ENCODE assay signal across 10 mouse cellular contexts in genomic region chr5:132201077-132201645, GRCm38 (mm10).
DNase-seq lines count a peak whose midpoint lies in the region; ATAC-seq and TF ChIP-seq lines count a peak whose summit lies in the region.
"Had no signal": no experiment of that assay in that cellular context is flagged by ENCODE, and none has a peak within 500 bp of the region (broad histone marks: within the 10 kb centered on the region; RNA-seq: fewer than 3 reads in every experiment).

No protein-coding gene starts in this region.

- no peak for ATAC-seq in midbrain, postnatal 0 days (ENCODE audit: low FRiP score)
- no peak for ATAC-seq in midbrain, embryonic 11.5 days (ENCODE audit: low FRiP score)
- ATAC-seq in hindbrain, embryonic 13.5 days (ENCODE audit: low FRiP score) = no peak

- no peaks in the 10 kb centered on the region for H3K9me3 ChIP-seq in midbrain, postnatal 0 days (ENCODE audit: low read length)
- no peaks in the 10 kb centered on the region for H3K9me3 ChIP-seq in midbrain, embryonic 11.5 days (ENCODE audit: control insufficient read depth, low read length)
- H3K9me3 ChIP-seq in hindbrain, embryonic 13.5 days = no peaks in the 10 kb centered on the region

- 61% methylated on average over 4 of the region's 4 CpGs for WGBS in midbrain, postnatal 0 days
- WGBS in midbrain, embryonic 11.5 days = 84% methylated on average over 4 of the region's 4 CpGs
- WGBS in hindbrain, embryonic 13.5 days = 54% methylated on average over 4 of the region's 4 CpGs

- H3K4me2 ChIP-seq in midbrain, postnatal 0 days (ENCODE audit: low read depth, low read length, poor library complexity, severe bottlenecking) = no peak overlapping the region
- H3K4me2 ChIP-seq in midbrain, embryonic 11.5 days = no peak overlapping the region
- H3K4me2 ChIP-seq in hindbrain, embryonic 13.5 days = no peak overlapping the region

- no peak overlapping the region for H3K9ac ChIP-seq in midbrain, postnatal 0 days (replicated peaks; ENCODE audit: low read length, poor library complexity, severe bottlenecking)
- no peak overlapping the region for H3K9ac ChIP-seq in midbrain, embryonic 11.5 days (ENCODE audit: low read length)
- no peak overlapping the region for H3K9ac ChIP-seq in hindbrain, embryonic 13.5 days

- peak; percentile 19 for DNase-seq in cerebellum, adult 11 months
- no peak for DNase-seq in cerebellum, postnatal 4 days (ENCODE audit: low spot score in 2 of 2)
- DNase-seq in midbrain, postnatal 0 days (ENCODE audit: low spot score) = peak; percentile 40
- DNase-seq in midbrain, embryonic 11.5 days (ENCODE audit: low spot score, missing footprints) = no peak
- peak; percentile 26 for DNase-seq in lung, postnatal 36 days
- DNase-seq in spleen, adult 12 weeks (ENCODE audit: low spot score) = no peak
- no peak for DNase-seq in heart, postnatal 36 days
- DNase-seq: retina, postnatal 1 day had no signal

- no peak overlapping the region for H3K4me3 ChIP-seq in midbrain, postnatal 0 days (ENCODE audit: low read depth, low read length)
- H3K4me3 ChIP-seq in midbrain, embryonic 11.5 days (ENCODE audit: low read depth, low read length) = no peak overlapping the region
- H3K4me3 ChIP-seq in hindbrain, embryonic 13.5 days = no peak overlapping the region
- H3K4me3 ChIP-seq: left cerebral cortex, adult 2 months had no signal

- no peaks in the 10 kb centered on the region for H3K27me3 ChIP-seq in midbrain, postnatal 0 days (ENCODE audit: insufficient read depth, low read length)
- no peaks in the 10 kb centered on the region for H3K27me3 ChIP-seq in midbrain, embryonic 11.5 days (ENCODE audit: control insufficient read depth, insufficient read depth, low read length)
- no peaks in the 10 kb centered on the region for H3K27me3 ChIP-seq in hindbrain, embryonic 13.5 days

- intact Hi-C loops in heart, postnatal 36 days (cut with DNase I) = no loop called here

- TF ChIP-seq CTCF in midbrain, postnatal 0 days (IDR thresholded peaks at IDR 0.05) = no peak

- H3K27ac ChIP-seq in midbrain, postnatal 0 days (ENCODE audit: low read depth, low read length) = no peak overlapping the region
- H3K27ac ChIP-seq in midbrain, embryonic 11.5 days (ENCODE audit: low read depth, low read length) = no peak overlapping the region
- H3K27ac ChIP-seq in hindbrain, embryonic 13.5 days = peak overlapping the region; percentile 64
- H3K27ac ChIP-seq: left cerebral cortex, adult 2 months had no signal

- no peaks in the 10 kb centered on the region for H3K36me3 ChIP-seq in midbrain, postnatal 0 days (ENCODE audit: insufficient read depth, low read length)
- H3K36me3 ChIP-seq in midbrain, embryonic 11.5 days (ENCODE audit: control insufficient read depth, insufficient read depth, low read length) = no peaks in the 10 kb centered on the region
- H3K36me3 ChIP-seq in hindbrain, embryonic 13.5 days = no peaks in the 10 kb centered on the region

- peaks cover 4% of the 10 kb centered on the region; the same call in 1 of the 2 replicates for H3K4me1 ChIP-seq in midbrain, postnatal 0 days (ENCODE audit: insufficient read depth, low read length)
- H3K4me1 ChIP-seq in midbrain, embryonic 11.5 days (ENCODE audit: control insufficient read depth, insufficient read depth, low read length) = peaks cover 2% of the 10 kb centered on the region; the same call in 1 of the 2 replicates
- H3K4me1 ChIP-seq in hindbrain, embryonic 13.5 days (replicated peaks) = peaks cover 51% of the 10 kb centered on the region

Comparison
In these comparisons a context has a peak if more than half of its experiments do, and no peak if none do; other contexts are left out.
1. DNase-seq: peak in cerebellum, adult 11 months (single experiment), midbrain, postnatal 0 days (single experiment) and lung, postnatal 36 days (single experiment); none in cerebellum, postnatal 4 days (0 of 2), midbrain, embryonic 11.5 days (single experiment), spleen, adult 12 weeks (single experiment) and heart, postnatal 36 days (0 of 2).